Mouse (Mus musculus) stomach, embryonic 16.5 days (tissue): ENCODE results near the gene Atxn7l3. TPM values are rescaled to one million over a fixed set of nuclear protein-coding genes. Genes with fewer than 3 reads are reported as not detected.

Experiments
- ATAC-seq: fragments of 200-750 bp; cut with Nextera tagmentation; 2 replicates; pipeline ENCODE4 v1.8.0; 2017; ENCODE audit warnings: moderate number of reproducible peaks, moderate TSS enrichment; ENCODE audit not compliant: insufficient read depth, low FRiP score
- H3K27ac ChIP-seq: fragments of 300-500 bp; sonication (generic); 2 replicates; pipeline ENCODE4 v1.5.1; 2014; ENCODE audit warnings: low read length
- H3K27me3 ChIP-seq: fragments of 300-500 bp; sonication (generic); 2 replicates; pipeline ENCODE4 v1.6.1; 2014; ENCODE audit warnings: low read length, control low read depth, mixed read lengths; ENCODE audit not compliant: control insufficient read depth, insufficient read depth
- H3K36me3 ChIP-seq: fragments of 300-500 bp; sonication (generic); 2 replicates; pipeline ENCODE4 v1.6.1; 2014; ENCODE audit warnings: low read length; ENCODE audit not compliant: control insufficient read depth, insufficient read depth
- H3K4me1 ChIP-seq: fragments of 300-500 bp; sonication (generic); 2 replicates; pipeline ENCODE4 v1.6.1; 2014; ENCODE audit warnings: low read length, control low read depth, mixed read lengths; ENCODE audit not compliant: control insufficient read depth, insufficient read depth
- H3K4me2 ChIP-seq: fragments of 300-500 bp; sonication (generic); 2 replicates; pipeline ENCODE4 v1.6.1; 2014; ENCODE audit warnings: low read depth, low read length, mixed read lengths
- H3K4me3 ChIP-seq: fragments of 300-500 bp; sonication (generic); replicated peaks from 2 replicates; pipeline ENCODE4 v1.5.1; 2014; ENCODE audit warnings: mild to moderate bottlenecking, low read length
- H3K9ac ChIP-seq: fragments of 300-500 bp; sonication (generic); 2 replicates; pipeline ENCODE4 v1.6.1; 2014; ENCODE audit warnings: low read length
- H3K9me3 ChIP-seq: fragments of 300-500 bp; sonication (generic); replicated peaks from 2 replicates; pipeline ENCODE4 v1.6.1; 2016; ENCODE audit warnings: low read length, control low read depth; ENCODE audit not compliant: control insufficient read depth
- WGBS: fragments of 180-500 bp; shearing (Covaris S2); extraction: QIAGEN DNeasy Blood & Tissue Kit; methylation state at CpG from one replicate; pipeline ENCODE4 v1.1.7; 2014; 5-methylcytosine and 5-hydroxymethylcytosine counted together
- polyA plus RNA-seq: library from polyadenylated mRNA; unstranded; fragments of >200 nt; fragmentation: Nextera tagmentation; extraction: Ambion mirVana; gene quantifications from 2 replicates; pipeline ENCODE4 v1.2.1, GENCODE M21; 2015

Atxn7l3 gene
- polyA plus RNA-seq, 1 experiment from 2014 or later: 12.2 TPM

DNA sequence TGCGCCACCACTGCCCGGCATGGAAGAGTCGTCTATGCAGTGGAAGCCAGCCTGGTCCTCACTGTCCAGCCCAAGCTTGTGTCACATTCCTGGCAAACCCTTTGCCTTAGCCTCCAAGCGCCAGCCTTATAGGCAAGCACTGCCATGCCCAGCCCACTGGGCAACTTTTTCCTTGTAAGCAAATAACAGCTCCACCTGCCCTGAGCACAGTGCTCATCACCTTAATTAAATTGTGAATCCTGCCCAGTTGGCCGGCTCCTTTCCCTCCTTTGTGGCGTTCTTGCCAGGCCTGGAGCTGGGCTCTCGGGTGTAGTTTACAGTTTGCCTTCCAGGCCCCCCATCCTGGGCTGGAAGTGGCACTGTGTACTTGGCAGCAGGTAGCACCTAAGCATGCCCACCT, 33.2 kb downstream of the Atxn7l3 start:
- Histone ChIP-seq H3K27me3 (no peaks in the 10 kb centered on the region), H3K9me3 (no peaks in the 10 kb centered on the region), H3K4me2 (no peak overlapping the region), H3K9ac (no peak overlapping the region), H3K36me3 (no peaks in the 10 kb centered on the region), H3K4me3 (no peak overlapping the region), H3K4me1 (peaks cover 4% of the 10 kb centered on the region; the same call in 1 of the 2 replicates), H3K27ac (no peak overlapping the region)
- 91% methylated on average over 7 of the region's 7 CpGs for WGBS
- no peak for ATAC-seq

DNA sequence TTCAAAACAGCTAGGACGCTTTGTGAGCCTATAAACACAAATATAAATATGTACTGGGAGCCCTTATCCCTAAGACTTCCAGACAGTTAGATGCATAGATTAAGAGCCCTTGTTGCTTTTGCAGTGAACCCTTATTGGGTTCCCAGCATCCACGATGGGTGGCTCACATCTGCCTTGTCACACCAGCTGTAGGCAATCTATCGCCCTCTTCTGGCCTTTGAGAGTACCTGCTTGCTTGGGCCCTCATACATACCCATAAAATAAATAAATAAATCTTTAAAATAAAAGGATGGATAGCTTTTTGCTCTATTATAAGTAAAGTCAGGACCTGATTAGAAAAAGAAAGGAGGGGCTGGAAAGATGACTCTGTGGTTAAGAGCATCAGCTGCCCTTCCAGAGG, 37.9 kb downstream of the Atxn7l3 start:
- Histone ChIP-seq H3K36me3 (no peaks in the 10 kb centered on the region), H3K9ac (no peak overlapping the region)

DNA sequence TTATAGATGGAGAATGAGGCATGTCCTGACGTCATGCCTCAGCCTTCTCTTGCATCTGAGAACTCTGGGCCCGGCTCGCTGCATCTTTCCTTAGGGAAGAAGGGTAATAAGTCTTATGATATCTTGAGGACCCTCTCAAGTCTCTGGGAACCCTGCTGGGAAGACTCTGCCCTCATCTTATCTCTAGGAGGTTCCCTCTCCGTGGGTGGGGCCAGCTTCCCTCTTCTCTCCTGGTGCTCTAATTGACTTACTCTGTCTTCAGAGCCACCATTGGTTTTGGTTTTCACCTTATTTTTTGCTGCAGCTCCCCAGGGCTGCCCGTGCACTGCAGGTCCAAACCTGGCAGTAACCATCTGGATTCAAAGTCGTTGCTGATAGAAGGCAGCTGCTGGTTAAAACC, 38.3 kb downstream of the Atxn7l3 start:
- Histone ChIP-seq H3K36me3 (no peaks in the 10 kb centered on the region), H3K27ac (no peak overlapping the region), H3K9ac (no peak overlapping the region), H3K4me2 (no peak overlapping the region), H3K4me1 (no peaks in the 10 kb centered on the region), H3K9me3 (no peaks in the 10 kb centered on the region), H3K4me3 (no peak overlapping the region), H3K27me3 (no peaks in the 10 kb centered on the region)
- ATAC-seq: no peak
- 85% methylated on average over 6 of the region's 6 CpGs for WGBS

More for the DNA sequence above, 37.9 kb downstream of the Atxn7l3 start:
- no peaks in the 10 kb centered on the region for H3K27me3 ChIP-seq
- H3K4me1 ChIP-seq: no peaks in the 10 kb centered on the region
- H3K27ac ChIP-seq: no peak overlapping the region
- ATAC-seq: no peak
- no peak overlapping the region for H3K4me2 ChIP-seq
- H3K4me3 ChIP-seq: no peak overlapping the region
- no peaks in the 10 kb centered on the region for H3K9me3 ChIP-seq
- 86% methylated on average over 3 of the region's 3 CpGs for WGBS

DNA sequence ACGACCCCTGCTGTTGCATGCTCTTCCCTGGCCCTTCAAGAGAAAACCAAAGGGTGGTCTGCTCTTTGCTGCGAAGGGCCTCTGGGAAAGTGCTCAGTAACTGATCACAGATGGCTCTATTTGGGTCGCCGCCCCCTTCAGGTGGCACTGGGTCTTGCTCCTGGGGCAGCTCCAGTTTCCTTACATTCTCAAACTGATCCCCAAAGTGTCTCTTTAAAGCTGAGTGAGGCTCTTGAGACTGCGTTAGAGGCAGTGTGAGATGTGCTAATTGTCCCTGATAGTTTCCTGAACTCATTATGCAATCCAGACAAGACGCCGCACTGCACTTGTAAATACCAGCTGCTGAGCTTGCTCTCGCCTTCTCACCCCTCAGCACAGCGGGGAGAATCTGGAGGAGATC, 38.9 kb downstream of the Atxn7l3 start:
- Histone ChIP-seq H3K36me3 (no peaks in the 10 kb centered on the region), H3K4me2 (no peak overlapping the region), H3K9me3 (no peaks in the 10 kb centered on the region), H3K27ac (no peak overlapping the region), H3K4me3 (no peak overlapping the region), H3K27me3 (no peaks in the 10 kb centered on the region), H3K4me1 (no peaks in the 10 kb centered on the region), H3K9ac (no peak overlapping the region)
- ATAC-seq: no peak
- WGBS: 44% methylated on average over 9 of the region's 9 CpGs

DNA sequence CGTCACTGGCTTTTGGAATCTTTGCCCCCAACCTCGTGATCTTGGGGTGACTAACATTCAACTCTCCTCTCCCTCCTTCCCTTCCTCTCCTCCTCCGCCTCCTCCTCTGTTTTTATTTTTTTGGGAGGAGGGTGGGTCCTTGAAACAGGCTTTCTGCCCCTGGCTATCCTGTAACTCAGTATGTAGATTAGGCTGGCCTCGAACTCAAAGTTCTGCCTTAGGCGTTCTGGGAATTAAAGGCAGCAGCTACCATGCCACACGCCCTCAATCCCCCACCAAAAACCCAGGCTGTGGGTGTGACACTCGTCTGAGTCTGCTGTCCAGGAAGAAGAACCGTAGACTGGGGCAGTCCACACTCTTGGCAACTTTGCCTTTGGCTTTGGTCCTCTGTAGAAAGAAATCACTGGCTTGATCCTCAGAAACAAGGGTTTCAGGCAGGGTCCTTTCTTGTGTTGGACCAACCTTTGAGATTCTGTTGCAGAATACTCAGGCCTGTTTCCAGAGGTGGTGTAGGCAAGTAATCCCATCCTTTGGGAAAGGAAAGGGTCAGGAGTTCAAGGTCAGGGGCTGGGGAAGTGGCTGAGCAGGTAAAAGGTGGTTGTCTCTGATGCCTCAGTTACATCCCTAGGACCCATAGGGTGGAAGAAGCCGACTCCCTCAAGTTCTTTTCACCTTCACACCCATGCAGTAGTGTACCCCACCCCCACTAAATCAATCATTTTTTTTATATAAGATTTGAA, 46.9 kb downstream of the Atxn7l3 start:
- Histone ChIP-seq H3K4me2 (peak overlapping the region; percentile 86), H3K9me3 (no peaks in the 10 kb centered on the region), H3K4me3 (peak overlapping the region; percentile 70), H3K27ac (no peak overlapping the region; the same call in 1 of the 2 replicates), H3K9ac (peak overlapping the region; percentile 83), H3K36me3 (no peaks in the 10 kb centered on the region), H3K4me1 (peaks cover 26% of the 10 kb centered on the region), H3K27me3 (no peaks in the 10 kb centered on the region)
- ATAC-seq: no peak
- WGBS: 14% methylated on average over 9 of the region's 9 CpGs

DNA sequence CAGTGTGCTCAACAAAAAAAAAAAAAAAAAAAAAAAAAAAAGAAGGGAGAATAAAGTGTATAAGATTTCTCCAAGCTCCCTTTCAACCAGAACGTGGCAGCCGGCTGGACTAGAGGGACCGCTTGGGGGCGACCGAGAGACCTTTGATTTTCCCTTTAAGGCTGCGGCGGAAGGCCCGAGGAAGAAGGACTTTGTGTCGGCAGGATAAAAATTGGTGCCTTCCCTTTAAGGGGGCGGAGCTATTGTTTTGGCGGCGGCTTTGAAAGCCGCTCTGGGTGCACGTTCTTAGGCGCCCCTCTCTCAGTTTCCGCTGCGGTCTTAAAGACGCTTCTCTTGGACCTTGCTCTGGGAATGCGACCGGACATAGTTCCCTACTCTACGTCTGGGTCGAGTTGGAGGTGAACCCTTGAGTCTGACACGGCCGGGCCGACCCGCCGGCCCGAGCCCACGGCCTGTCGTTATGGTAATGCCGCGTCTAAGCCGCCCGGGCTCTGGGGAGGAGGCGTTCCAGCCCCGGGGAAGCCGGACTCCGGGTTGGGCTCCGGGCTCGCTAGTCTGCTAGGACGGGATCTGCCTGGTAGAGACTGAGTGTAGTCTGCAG, 47.7 kb downstream of the Atxn7l3 start, which contains the start of gene BC030867:
BC030867 (plus strand) TSS at position 253 of the 601 bp plus-strand sequence.
- under 1% methylated on average over 41 of the region's 41 CpGs for WGBS

DNA sequence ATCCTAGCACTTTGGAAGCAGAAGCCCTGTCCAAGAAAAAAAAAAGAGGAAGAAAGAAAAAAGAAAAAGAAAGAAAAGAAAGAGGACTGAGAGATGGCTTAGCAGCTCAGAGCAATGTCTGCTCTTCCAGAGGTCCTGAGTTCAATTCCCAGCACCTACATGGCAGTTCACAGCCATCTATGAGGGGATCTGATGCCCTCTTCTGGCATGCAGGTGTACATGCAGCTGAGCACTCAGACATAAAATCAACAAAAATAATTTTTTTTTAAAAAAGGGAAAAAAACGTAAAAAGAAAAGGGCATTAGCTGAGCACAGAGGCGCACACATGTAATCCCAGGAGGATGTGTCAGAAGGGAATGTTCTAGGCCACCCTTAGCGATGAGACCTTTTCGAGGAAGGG, 49.6 kb downstream of the Atxn7l3 start:
- Histone ChIP-seq H3K9me3 (0 out of 2 replicates have a peak, but pooled peaks cover 2% of the 10 kb centered on the region), H3K27me3 (no peaks in the 10 kb centered on the region), H3K27ac (no peak overlapping the region), H3K4me2 (no peak overlapping the region), H3K36me3 (no peaks in the 10 kb centered on the region), H3K4me1 (peaks cover 27% of the 10 kb centered on the region), H3K9ac (no peak overlapping the region), H3K4me3 (no peak overlapping the region)
- ATAC-seq: no peak
- 89% methylated on average over 4 of the region's 4 CpGs for WGBS

More for the DNA sequence above, 47.7 kb downstream of the Atxn7l3 start, which contains the start of gene BC030867:
- Histone ChIP-seq H3K9me3 (no peaks in the 10 kb centered on the region), H3K27me3 (no peaks in the 10 kb centered on the region), H3K4me3 (peak within 1 kb of the TSS; percentile 70), H3K36me3 (no peaks in the 10 kb centered on the region), H3K27ac (peak within 1 kb of the TSS; percentile 55), H3K4me1 (peaks cover 27% of the 10 kb centered on the region), H3K4me2 (peak within 1 kb of the TSS; percentile 86), H3K9ac (peak within 1 kb of the TSS; percentile 83)
- peak; percentile 39; the same call in 1 of the 2 replicates for ATAC-seq

DNA sequence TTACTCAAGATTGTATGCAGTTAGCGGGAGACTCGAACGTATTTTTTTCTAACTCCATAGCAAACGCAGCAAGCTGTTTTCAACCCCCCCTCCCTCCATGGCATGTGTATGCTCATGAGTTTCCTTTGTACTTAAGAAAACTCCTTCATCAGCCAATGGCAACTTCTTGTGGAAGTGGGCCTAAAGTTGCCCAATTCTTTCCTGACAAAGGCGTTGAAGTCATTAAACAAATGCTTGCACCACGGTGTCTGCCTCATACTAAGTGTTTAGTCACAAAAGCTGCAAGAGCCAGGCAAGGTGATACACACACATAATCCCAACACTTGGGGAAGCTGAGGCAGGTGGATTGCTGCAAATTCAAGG, 50.2 kb downstream of the Atxn7l3 start:
- no peak for ATAC-seq
- no peaks in the 10 kb centered on the region for H3K27me3 ChIP-seq
- H3K4me2 ChIP-seq: peak overlapping the region; percentile 83; the same call in 1 of the 2 replicates
- H3K36me3 ChIP-seq: no peaks in the 10 kb centered on the region
- 0 out of 2 replicates have a peak, but pooled peaks cover 3% of the 10 kb centered on the region for H3K9me3 ChIP-seq
- no peak overlapping the region for H3K4me3 ChIP-seq
- peaks cover 27% of the 10 kb centered on the region for H3K4me1 ChIP-seq
- WGBS: 56% methylated on average over 6 of the region's 6 CpGs
- H3K9ac ChIP-seq: no peak overlapping the region
- H3K27ac ChIP-seq: peak overlapping the region; percentile 92

DNA sequence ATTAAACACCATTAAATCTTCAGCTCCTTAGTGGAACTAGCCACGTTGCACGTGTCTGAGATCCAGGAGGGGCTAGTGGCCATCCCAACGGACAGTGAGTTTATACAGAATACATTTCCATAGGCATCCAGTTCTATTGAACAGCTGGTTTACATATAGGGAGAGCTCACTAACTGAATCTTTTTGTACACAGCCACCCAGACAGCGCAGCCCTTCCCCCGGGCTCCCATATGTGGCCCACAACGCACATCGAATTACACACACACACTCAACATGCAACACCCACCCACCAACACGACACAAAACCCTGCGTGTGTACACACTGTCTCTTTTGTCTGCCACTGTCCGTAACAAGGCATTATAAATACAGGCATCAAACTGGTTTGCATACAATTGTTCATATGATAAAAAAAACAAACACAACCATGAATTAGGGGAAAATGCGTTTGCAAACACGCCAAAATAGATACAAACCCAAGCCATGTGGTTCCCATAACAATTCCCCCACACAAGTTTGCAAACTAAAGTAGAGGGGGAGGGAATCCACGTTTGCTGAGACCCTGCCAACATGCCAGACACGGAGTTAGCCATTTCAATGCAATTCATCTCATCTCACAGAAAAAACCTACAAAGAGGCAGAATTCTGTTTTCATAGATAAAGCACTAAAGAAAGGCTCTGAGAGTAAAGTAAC, 50.7 kb downstream of the Atxn7l3 start:
- H3K4me2 ChIP-seq: peak overlapping the region; percentile 83
- peaks cover 27% of the 10 kb centered on the region for H3K4me1 ChIP-seq
- H3K4me3 ChIP-seq: peak overlapping the region; percentile 34
- peak; percentile 22; the same call in 1 of the 2 replicates for ATAC-seq
- H3K27ac ChIP-seq: peak overlapping the region; percentile 92
- WGBS: 26% methylated on average over 14 of the region's 14 CpGs
- H3K9me3 ChIP-seq: 0 out of 2 replicates have a peak, but pooled peaks cover 3% of the 10 kb centered on the region
- H3K27me3 ChIP-seq: no peaks in the 10 kb centered on the region
- peak overlapping the region; percentile 63 for H3K9ac ChIP-seq
- H3K36me3 ChIP-seq: no peaks in the 10 kb centered on the region
